Mouse (Mus musculus) cerebellum, postnatal 36 days (tissue): ENCODE data around the gene Itpripl2.
A peak's percentile ranks its signal among the peaks of the same experiment; 100 is the strongest.

ENCODE experiments used
- DNase-seq, 2 experiments: peaks; one replicate each; pipeline ENCODE4 v3.0.0; 2021 to 2022; ENCODE audit warnings: mixed read lengths in 2 of 2

Gene Itpripl2

GRCm38 (mm10) chr7:118486917-118487316 is 4.9 kb downstream of the Itpripl2 start:
- DNase-seq, result no peak

GRCm38 (mm10) chr7:118483996-118484395 is 7.8 kb downstream of the Itpripl2 start:
- DNase-seq, result no peak

GRCm38 (mm10) chr7:118482001-118482400 is 9.8 kb downstream of the Itpripl2 start:
- no peak for DNase-seq

- no peak for DNase-seq
Observed at GRCm38 (mm10) chr7:118481047-118481810, 10.5 kb downstream of the Itpripl2 start.

- no peak for DNase-seq
Observed at GRCm38 (mm10) chr7:118480160-118480709, 11.5 kb downstream of the Itpripl2 start.

- DNase-seq, result no peak
Observed at GRCm38 (mm10) chr7:118478835-118479312, 12.9 kb downstream of the Itpripl2 start.

- DNase-seq, result no peak
Observed at GRCm38 (mm10) chr7:118476428-118476827, 15.3 kb downstream of the Itpripl2 start.

- DNase-seq, result no peak
Observed at GRCm38 (mm10) chr7:118475008-118475705, 16.6 kb downstream of the Itpripl2 start.

- no peak for DNase-seq
Observed at GRCm38 (mm10) chr7:118472886-118473285, 18.9 kb downstream of the Itpripl2 start.

- no peak for DNase-seq
Observed at GRCm38 (mm10) chr7:118468060-118468459, 23.7 kb downstream of the Itpripl2 start.

- no peak for DNase-seq
Observed at GRCm38 (mm10) chr7:118464432-118464831, 27.3 kb downstream of the Itpripl2 start.

- no peak for DNase-seq
Observed at GRCm38 (mm10) chr7:118462818-118463762, 28.7 kb downstream of the Itpripl2 start.

- DNase-seq, result no peak
Observed at GRCm38 (mm10) chr7:118461400-118462136, 30.2 kb downstream of the Itpripl2 start.

GRCm38 (mm10) chr7:118453722-118454121 is 38.1 kb downstream of the Itpripl2 start:
- no peak for DNase-seq

- no peak for DNase-seq
Observed at GRCm38 (mm10) chr7:118452940-118453339, 38.8 kb downstream of the Itpripl2 start.

GRCm38 (mm10) chr7:118448134-118448967 is 43.4 kb downstream of the Itpripl2 start, which contains the start of gene Syt17:
Gene Syt17 (minus strand): TSS chr7:118448222.
- DNase-seq, result peak; percentile 37 to 48

- peak in 1 of 2 experiments; percentile 9 for DNase-seq
Observed at GRCm38 (mm10) chr7:118447291-118448133, 44.3 kb downstream of the Itpripl2 start.

GRCm38 (mm10) chr7:118443895-118444485 is 47.8 kb downstream of the Itpripl2 start:
- DNase-seq, result no peak

- no peak for DNase-seq
Observed at GRCm38 (mm10) chr7:118443371-118443770, 48.4 kb downstream of the Itpripl2 start.
